Mouse (Mus musculus): ENCODE data around the gene Hoxa9. TPM values are rescaled to one million over a fixed set of nuclear protein-coding genes. Genes with fewer than 3 reads are reported as not detected.

Hoxa9 gene
- total RNA-seq, 2 experiments from 2014 or later: not detected

GRCm38 (mm10) chr6:52218643-52219215 is 12.2 kb downstream of the Hoxa9 start:
- no peak for DNase-seq (ENCODE audit: low spot score in 2 of 2)

GRCm38 (mm10) chr6:52217895-52218642 is 12.8 kb downstream of the Hoxa9 start:
- DNase-seq (ENCODE audit: low spot score in 2 of 2): no peak

GRCm38 (mm10) chr6:52217459-52217768 is 13.5 kb downstream of the Hoxa9 start:
- no peak for DNase-seq (ENCODE audit: low spot score in 2 of 2)

GRCm38 (mm10) chr6:52216691-52217458 is 14.0 kb downstream of the Hoxa9 start:
- no peak for DNase-seq (ENCODE audit: low spot score in 2 of 2)

GRCm38 (mm10) chr6:52215771-52216535 is 14.9 kb downstream of the Hoxa9 start:
- no peak for DNase-seq (ENCODE audit: low spot score in 2 of 2)

GRCm38 (mm10) chr6:52215070-52215469 is 15.8 kb downstream of the Hoxa9 start:
- DNase-seq (ENCODE audit: low spot score in 2 of 2): no peak

GRCm38 (mm10) chr6:52214271-52214670 is 16.6 kb downstream of the Hoxa9 start:
- no peak for DNase-seq (ENCODE audit: low spot score in 2 of 2)

GRCm38 (mm10) chr6:52213119-52213986 is 17.5 kb downstream of the Hoxa9 start, which contains the start of the genes Hoxa3 and Gm28308:
Gene Hoxa3 (minus strand): TSS chr6:52213336.
Gene Gm28308 (minus strand): TSS chr6:52213339.
- no peak for DNase-seq (ENCODE audit: low spot score in 2 of 2)

GRCm38 (mm10) chr6:52212556-52213118 is 18.3 kb downstream of the Hoxa9 start:
- DNase-seq (ENCODE audit: low spot score in 2 of 2): no peak

- no peak for DNase-seq (ENCODE audit: low spot score in 2 of 2)
These were observed 18.9 kb downstream of the Hoxa9 start for GRCm38 (mm10) chr6:52211961-52212360.

- peak; percentile 28 to 50 for DNase-seq (ENCODE audit: low spot score in 2 of 2)
These were observed 19.5 kb downstream of the Hoxa9 start for GRCm38 (mm10) chr6:52211170-52211935.

- no peak for DNase-seq (ENCODE audit: low spot score in 2 of 2)
These were observed 21.2 kb downstream of the Hoxa9 start for GRCm38 (mm10) chr6:52209685-52210046.

- no peak for DNase-seq (ENCODE audit: low spot score in 2 of 2)
These were observed 21.8 kb downstream of the Hoxa9 start for GRCm38 (mm10) chr6:52208868-52209684.

- no peak for DNase-seq (ENCODE audit: low spot score in 2 of 2)
These were observed 22.6 kb downstream of the Hoxa9 start, which contains the start of gene Hoxa6 for GRCm38 (mm10) chr6:52208072-52208867. Gene Hoxa6 (minus strand): TSS chr6:52208722.

- no peak for DNase-seq (ENCODE audit: low spot score in 2 of 2)
These were observed 23.3 kb downstream of the Hoxa9 start for GRCm38 (mm10) chr6:52207684-52207976.

GRCm38 (mm10) chr6:52206882-52207683 is 23.8 kb downstream of the Hoxa9 start:
- DNase-seq (ENCODE audit: low spot score in 2 of 2): no peak

Data from layer of hippocampus, adult 18-20 months (tissue).